Mouse (Mus musculus) forebrain, embryonic 16.5 days (tissue): Measurements from ENCODE around the gene Adap2. TPM values are rescaled to one million over a fixed set of nuclear protein-coding genes. Genes with fewer than 3 reads are reported as not detected.
A peak's percentile ranks its signal among the peaks of the same experiment; 100 is the strongest.

Source experiments
- ATAC-seq: fragments of 200-750 bp; cut with Nextera tagmentation; 2 replicates; pipeline ENCODE4 v1.8.0; 2017; ENCODE audit warnings: mild to moderate bottlenecking, moderate library complexity
- H3K27ac ChIP-seq: fragments of 300-500 bp; sonication (generic); 2 replicates; pipeline ENCODE4 v1.5.1; 2014; ENCODE audit warnings: low read length, control low read depth
- H3K27me3 ChIP-seq: fragments of 300-500 bp; sonication (generic); replicated peaks from 2 replicates; pipeline ENCODE4 v1.6.1; 2014; ENCODE audit warnings: low read length; ENCODE audit not compliant: control insufficient read depth, insufficient read depth
- H3K36me3 ChIP-seq: fragments of 300-500 bp; sonication (generic); 2 replicates; pipeline ENCODE4 v1.6.1; 2014; ENCODE audit not compliant: control insufficient read depth, insufficient read depth
- H3K4me1 ChIP-seq: fragments of 300-500 bp; sonication (generic); replicated peaks from 2 replicates; pipeline ENCODE4 v1.6.1; 2014; ENCODE audit warnings: low read length; ENCODE audit not compliant: control insufficient read depth, insufficient read depth
- H3K4me2 ChIP-seq: fragments of 300-500 bp; sonication (generic); 2 replicates; pipeline ENCODE4 v1.6.1; 2014; ENCODE audit warnings: mild to moderate bottlenecking, low read length, control low read depth
- H3K4me3 ChIP-seq: fragments of 300-500 bp; sonication (generic); replicated peaks from 2 replicates; pipeline ENCODE4 v1.5.1; 2014; ENCODE audit warnings: mild to moderate bottlenecking, low read length, control low read depth
- H3K9ac ChIP-seq: fragments of 300-500 bp; sonication (generic); replicated peaks from 2 replicates; pipeline ENCODE4 v1.6.1; 2014; ENCODE audit warnings: low read depth, low read length, control low read depth
- H3K9me3 ChIP-seq: fragments of 300-500 bp; sonication (generic); 2 replicates; pipeline ENCODE4 v1.6.1; 2016; ENCODE audit warnings: low read length; ENCODE audit not compliant: control insufficient read depth
- WGBS: fragments of 180-500 bp; shearing (Covaris S2); extraction: QIAGEN DNeasy Blood & Tissue Kit; methylation state at CpG from one replicate; pipeline ENCODE4 v1.1.7; 2014; 5-methylcytosine and 5-hydroxymethylcytosine counted together
- polyA plus RNA-seq: library from polyadenylated mRNA; unstranded; fragments of >200 nt; fragmentation: Nextera tagmentation; extraction: Ambion mirVana; gene quantifications from 2 replicates; pipeline ENCODE4 v1.2.1, GENCODE M21; 2015

Gene Adap2
- polyA plus RNA-seq, 1 experiment from 2014 or later = 2.9 TPM

- H3K27me3 ChIP-seq = no peaks in the 10 kb centered on the region
- no peak overlapping the region for H3K4me3 ChIP-seq
- no peaks in the 10 kb centered on the region for H3K36me3 ChIP-seq
- no peak overlapping the region for H3K27ac ChIP-seq
- no peak overlapping the region for H3K4me2 ChIP-seq
- no peaks in the 10 kb centered on the region for H3K4me1 ChIP-seq
- no peak overlapping the region for H3K9ac ChIP-seq
- no peaks in the 10 kb centered on the region for H3K9me3 ChIP-seq
- ATAC-seq = no peak
- 90% methylated on average over 1 of the region's 1 CpGs for WGBS
Measured at GRCm38 (mm10) chr11:80200326-80200725, 46.4 kb downstream of the Adap2 start.

GRCm38 (mm10) chr11:80202296-80202695, 48.4 kb downstream of the Adap2 start:
- WGBS = 82% methylated on average over 6 of the region's 6 CpGs
- no peak for ATAC-seq
- no peaks in the 10 kb centered on the region for H3K9me3 ChIP-seq

GRCm38 (mm10) chr11:80204037-80204436, 50.1 kb downstream of the Adap2 start:
- H3K27ac ChIP-seq = no peak overlapping the region
- H3K4me1 ChIP-seq = no peaks in the 10 kb centered on the region
- 69% methylated on average over 3 of the region's 3 CpGs for WGBS
- no peaks in the 10 kb centered on the region for H3K27me3 ChIP-seq
- H3K4me2 ChIP-seq = no peak overlapping the region
- no peaks in the 10 kb centered on the region for H3K36me3 ChIP-seq
- H3K9me3 ChIP-seq = no peaks in the 10 kb centered on the region
- no peak for ATAC-seq
- no peak overlapping the region for H3K4me3 ChIP-seq
- H3K9ac ChIP-seq = no peak overlapping the region

More at GRCm38 (mm10) chr11:80202296-80202695, 48.4 kb downstream of the Adap2 start:
- Histone ChIP-seq H3K36me3 (no peaks in the 10 kb centered on the region), H3K4me1 (no peaks in the 10 kb centered on the region), H3K27ac (no peak overlapping the region), H3K27me3 (no peaks in the 10 kb centered on the region), H3K4me3 (no peak overlapping the region), H3K4me2 (no peak overlapping the region), H3K9ac (no peak overlapping the region)

- H3K9me3 ChIP-seq = no peaks in the 10 kb centered on the region
- H3K27me3 ChIP-seq = no peaks in the 10 kb centered on the region
- H3K4me2 ChIP-seq = no peak overlapping the region
- 37% methylated on average over 5 of the region's 5 CpGs for WGBS
- H3K27ac ChIP-seq = no peak overlapping the region
- ATAC-seq = no peak
- H3K4me3 ChIP-seq = no peak overlapping the region
- no peak overlapping the region for H3K9ac ChIP-seq
- H3K4me1 ChIP-seq = peaks cover 2% of the 10 kb centered on the region
- H3K36me3 ChIP-seq = no peaks in the 10 kb centered on the region
Measured at GRCm38 (mm10) chr11:80204941-80205340, 51.0 kb downstream of the Adap2 start.

- Histone ChIP-seq H3K4me2 (no peak overlapping the region), H3K4me1 (peaks cover 10% of the 10 kb centered on the region), H3K4me3 (no peak overlapping the region; the same call in 1 of the 2 replicates), H3K27ac (no peak overlapping the region), H3K9me3 (no peaks in the 10 kb centered on the region), H3K9ac (no peak overlapping the region), H3K36me3 (no peaks in the 10 kb centered on the region; the same call in 1 of the 2 replicates), H3K27me3 (no peaks in the 10 kb centered on the region)
- peak; percentile 21; the same call in 1 of the 2 replicates for ATAC-seq
- WGBS = 38% methylated on average over 7 of the region's 7 CpGs
Measured at GRCm38 (mm10) chr11:80208465-80208859, 54.6 kb downstream of the Adap2 start.

- peak within 1 kb of the TSS; percentile 89 for H3K27ac ChIP-seq
- ATAC-seq = peak; percentile 96
- H3K4me2 ChIP-seq = peak within 1 kb of the TSS; percentile 67
- H3K27me3 ChIP-seq = no peaks in the 10 kb centered on the region
- peak within 1 kb of the TSS; percentile 84 for H3K9ac ChIP-seq
- H3K4me1 ChIP-seq = peaks cover 10% of the 10 kb centered on the region
- under 1% methylated on average over 77 of the region's 78 CpGs for WGBS
- H3K9me3 ChIP-seq = no peaks in the 10 kb centered on the region
- no peaks in the 10 kb centered on the region; the same call in 1 of the 2 replicates for H3K36me3 ChIP-seq
- peak within 1 kb of the TSS; percentile 55 for H3K4me3 ChIP-seq
Measured at GRCm38 (mm10) chr11:80208860-80209800, 55.2 kb downstream of the Adap2 start, which contains the start of gene Rhot1. Gene Rhot1 (plus strand): TSS chr11:80209019.

GRCm38 (mm10) chr11:80210321-80210720, 56.4 kb downstream of the Adap2 start:
- no peaks in the 10 kb centered on the region for H3K27me3 ChIP-seq
- H3K9ac ChIP-seq = no peak overlapping the region; the same call in 1 of the 2 replicates
- H3K4me1 ChIP-seq = peaks cover 10% of the 10 kb centered on the region
- H3K36me3 ChIP-seq = no peaks in the 10 kb centered on the region; the same call in 1 of the 2 replicates
- no peak overlapping the region for H3K27ac ChIP-seq
- WGBS = 58% methylated on average over 6 of the region's 6 CpGs
- no peak for ATAC-seq
- peak overlapping the region; percentile 67 for H3K4me2 ChIP-seq
- H3K4me3 ChIP-seq = no peak overlapping the region
- no peaks in the 10 kb centered on the region for H3K9me3 ChIP-seq

- no peaks in the 10 kb centered on the region; the same call in 1 of the 2 replicates for H3K36me3 ChIP-seq
- 98% methylated on average over 2 of the region's 2 CpGs for WGBS
- no peaks in the 10 kb centered on the region for H3K27me3 ChIP-seq
- H3K9ac ChIP-seq = no peak overlapping the region
- no peaks in the 10 kb centered on the region for H3K9me3 ChIP-seq
- peaks cover 10% of the 10 kb centered on the region for H3K4me1 ChIP-seq
- no peak overlapping the region for H3K4me2 ChIP-seq
- no peak for ATAC-seq
- H3K27ac ChIP-seq = no peak overlapping the region
- H3K4me3 ChIP-seq = no peak overlapping the region
Measured at GRCm38 (mm10) chr11:80212282-80212681, 58.4 kb downstream of the Adap2 start.

GRCm38 (mm10) chr11:80215291-80215690, 61.4 kb downstream of the Adap2 start:
- Histone ChIP-seq H3K4me3 (no peak overlapping the region), H3K4me2 (no peak overlapping the region), H3K4me1 (peaks cover 5% of the 10 kb centered on the region), H3K27ac (no peak overlapping the region), H3K9me3 (no peaks in the 10 kb centered on the region), H3K9ac (no peak overlapping the region), H3K36me3 (no peaks in the 10 kb centered on the region; the same call in 1 of the 2 replicates), H3K27me3 (no peaks in the 10 kb centered on the region)
- 89% methylated on average over 3 of the region's 3 CpGs for WGBS
- ATAC-seq = no peak
